Mouse (Mus musculus): ENCODE measurements around the gene Gm4846. TPM values are rescaled to one million over a fixed set of nuclear protein-coding genes. Genes with fewer than 3 reads are reported as not detected.

The Gm4846 gene
- polyA plus RNA-seq, 1 experiment from 2014 or later = not detected

- H3K4me2 ChIP-seq (ENCODE audit: low read depth, low read length) = no peak overlapping the region
- H3K27me3 ChIP-seq (ENCODE audit: control insufficient read depth, insufficient read depth, low read length) = no peaks in the 10 kb centered on the region
- H3K36me3 ChIP-seq (ENCODE audit: control insufficient read depth, insufficient read depth, low read length) = no peaks in the 10 kb centered on the region
- H3K27ac ChIP-seq (ENCODE audit: low read depth, low read length) = no peak overlapping the region
- no peaks in the 10 kb centered on the region for H3K9me3 ChIP-seq (ENCODE audit: control insufficient read depth, low read length)
- H3K9ac ChIP-seq (replicated peaks; ENCODE audit: low read depth, low read length) = no peak overlapping the region
- WGBS = 77% methylated on average over 6 of the region's 6 CpGs
- no peak for ATAC-seq (ENCODE audit: low read depth)
- H3K4me1 ChIP-seq (ENCODE audit: control insufficient read depth, insufficient read depth, low read length) = no peaks in the 10 kb centered on the region
- H3K4me3 ChIP-seq (ENCODE audit: low read depth, low read length) = no peak overlapping the region
Observed at GRCm38 (mm10) chr1:166439426-166439825, 58.0 kb downstream of the Gm4846 start.

Other genes with a start within 250 kb of the Gm4846 start
- gene Ildr2, start 243.4 kb downstream of the Gm4846 start, polyA plus RNA-seq (2014; fragmentation: Nextera tagmentation; extraction: Ambion mirVana) = 2.8 and 3.3 TPM in 2 replicates
- gene Tada1, start 118.5 kb downstream of the Gm4846 start, polyA plus RNA-seq (2014; fragmentation: Nextera tagmentation; extraction: Ambion mirVana) = 83.6 and 84.0 TPM in 2 replicates
- gene Pogk, start 87.7 kb downstream of the Gm4846 start, polyA plus RNA-seq (2014; fragmentation: Nextera tagmentation; extraction: Ambion mirVana) = 40.2 and 49.1 TPM in 2 replicates
- not detected in 2 replicates for gene Gm4847, start 150.1 kb upstream of the Gm4846 start, polyA plus RNA-seq (2014; fragmentation: Nextera tagmentation; extraction: Ambion mirVana)
- gene Fmo9, start 184.3 kb upstream of the Gm4846 start, polyA plus RNA-seq (2014; fragmentation: Nextera tagmentation; extraction: Ambion mirVana) = not detected in 2 replicates